Mouse (Mus musculus): ENCODE data around the gene Invs.

Gene Invs

GRCm38 (mm10) chr4:48472052-48472791 is 192.7 kb downstream of the Invs start:
- DNase-seq: peak; percentile 18

- peak; percentile 81 for DNase-seq
Observed at GRCm38 (mm10) chr4:48472792-48473650, 193.5 kb downstream of the Invs start, which contains the start of gene Tex10. Gene Tex10 (minus strand): TSS chr4:48473459.

GRCm38 (mm10) chr4:48473651-48474011 is 194.1 kb downstream of the Invs start:
- DNase-seq: no peak

- no peak for DNase-seq
Observed at GRCm38 (mm10) chr4:48481287-48481686, 201.7 kb downstream of the Invs start.
